Mouse (Mus musculus) heart, adult 2 months (tissue): ENCODE results near the gene Cldn3. TPM values are rescaled to one million over a fixed set of nuclear protein-coding genes. Genes with fewer than 3 reads are reported as not detected.

ENCODE experiments used
- DNase-seq, 2 experiments: peaks; one replicate each; pipeline ENCODE4 v3.0.0; 2021
- H3K27ac ChIP-seq: fragments of 200-600 bp; 2 replicates; pipeline ENCODE4 v1.8.1; 2022
- H3K27me3 ChIP-seq: fragments of 200-500 bp; 2 replicates; pipeline ENCODE4 v1.6.1; 2012; ENCODE audit warnings: mild to moderate bottlenecking, low read length, inconsistent platforms, mixed read lengths; ENCODE audit not compliant: control insufficient read depth, insufficient read depth
- H3K36me3 ChIP-seq: fragments of 200-500 bp; 2 replicates; pipeline ENCODE4 v1.6.1; 2012; ENCODE audit warnings: low read length, inconsistent platforms; ENCODE audit not compliant: control insufficient read depth, insufficient read depth
- H3K4me1 ChIP-seq: fragments of 200-500 bp; 2 replicates; pipeline ENCODE4 v1.6.1; 2011; ENCODE audit warnings: low read length; ENCODE audit not compliant: control insufficient read depth, insufficient read depth
- H3K4me3 ChIP-seq: fragments of 200-600 bp; 2 replicates; pipeline ENCODE4 v1.8.1; 2022
- H3K79me2 ChIP-seq: fragments of 200-500 bp; replicated peaks from 2 replicates; pipeline ENCODE4 v1.6.1; 2012; ENCODE audit warnings: mild to moderate bottlenecking, inconsistent platforms, low read length, moderate library complexity, mixed read lengths; ENCODE audit not compliant: control insufficient read depth, insufficient read depth
- H3K9ac ChIP-seq: fragments of 200-500 bp; 2 replicates; pipeline ENCODE4 v1.6.1; 2012; ENCODE audit warnings: low read depth, mild to moderate bottlenecking, control low read depth, inconsistent platforms, low read length, mixed read lengths
- CTCF ChIP-seq: fragments of 200-600 bp; IDR thresholded peaks from 2 replicates; pipeline ENCODE4 v1.8.1; 2022; ENCODE audit warnings: antibody characterized with exemption, mild to moderate bottlenecking, moderate library complexity
- EP300 ChIP-seq: fragments of 200-500 bp; IDR thresholded peaks from 2 replicates; pipeline ENCODE4 v1.6.1; 2011; ENCODE audit warnings: low read depth, low read length, control low read depth; ENCODE audit not compliant: insufficient read depth
- POLR2A ChIP-seq: fragments of 200-500 bp; IDR thresholded peaks from 2 replicates; pipeline ENCODE4 v1.6.1; 2011; ENCODE audit warnings: mild to moderate bottlenecking, low read depth, low read length, control low read depth; ENCODE audit not compliant: insufficient read depth
- WGBS: fragments of 180-500 bp; shearing (Covaris S2); methylation state at CpG from one replicate; pipeline ENCODE4 v1.1.7; 2018; 5-methylcytosine and 5-hydroxymethylcytosine counted together
- intact Hi-C: fragments of 180-260 bp; cut with DNase I; formaldehyde crosslinking; loops from one replicate; pipeline ENCODE4 v1.15.1; 2025
- polyA plus RNA-seq: library from polyadenylated mRNA; depleted of rRNA; stranded (reverse); fragments of >200 nt; gene quantifications from 2 replicates; pipeline ENCODE4 v1.2.3, GENCODE M21; 2012
- total RNA-seq, 2 experiments: library from RNA; stranded (reverse); gene quantifications; 2 replicates each; pipeline ENCODE4 v1.2.3; 2021

Cldn3 gene
- total and polyA plus RNA-seq, 3 experiments, result 0.26 to 6.8 TPM; not detected in 1

DNA sequence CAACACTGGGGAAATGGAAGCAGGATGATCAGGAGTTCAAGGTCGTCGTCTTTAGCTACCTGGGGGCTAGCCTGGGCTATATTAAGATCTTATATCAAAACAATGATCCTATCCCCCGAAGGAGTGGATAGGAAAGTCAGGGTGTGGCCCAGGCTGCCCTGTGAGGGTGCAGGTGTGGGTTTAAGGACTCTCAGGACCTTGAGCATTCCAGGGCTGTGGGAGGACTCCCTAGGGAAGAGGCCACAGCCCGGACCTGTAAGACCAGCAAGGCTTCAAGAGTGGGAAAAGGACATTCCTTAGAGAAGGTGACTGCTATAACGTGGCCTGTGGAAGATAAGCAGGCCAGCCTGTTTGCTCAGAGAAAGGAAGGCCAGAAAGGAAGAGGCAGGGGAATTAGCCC is 41.8 kb upstream of the Cldn3 start:
- no peaks in the 10 kb centered on the region for H3K27me3 ChIP-seq
- TF ChIP-seq EP300 (no peak), CTCF (no peak), POLR2A (no peak)
- 52% methylated on average over 5 of the region's 5 CpGs for WGBS
- H3K4me3 ChIP-seq, result no peak overlapping the region
- no peak overlapping the region for H3K9ac ChIP-seq
- intact Hi-C loops, result no loop called here
- H3K36me3 ChIP-seq, result no peaks in the 10 kb centered on the region
- H3K4me1 ChIP-seq, result no peaks in the 10 kb centered on the region
- DNase-seq, result no peak
- H3K27ac ChIP-seq, result no peak overlapping the region
- H3K79me2 ChIP-seq, result no peaks in the 10 kb centered on the region

DNA sequence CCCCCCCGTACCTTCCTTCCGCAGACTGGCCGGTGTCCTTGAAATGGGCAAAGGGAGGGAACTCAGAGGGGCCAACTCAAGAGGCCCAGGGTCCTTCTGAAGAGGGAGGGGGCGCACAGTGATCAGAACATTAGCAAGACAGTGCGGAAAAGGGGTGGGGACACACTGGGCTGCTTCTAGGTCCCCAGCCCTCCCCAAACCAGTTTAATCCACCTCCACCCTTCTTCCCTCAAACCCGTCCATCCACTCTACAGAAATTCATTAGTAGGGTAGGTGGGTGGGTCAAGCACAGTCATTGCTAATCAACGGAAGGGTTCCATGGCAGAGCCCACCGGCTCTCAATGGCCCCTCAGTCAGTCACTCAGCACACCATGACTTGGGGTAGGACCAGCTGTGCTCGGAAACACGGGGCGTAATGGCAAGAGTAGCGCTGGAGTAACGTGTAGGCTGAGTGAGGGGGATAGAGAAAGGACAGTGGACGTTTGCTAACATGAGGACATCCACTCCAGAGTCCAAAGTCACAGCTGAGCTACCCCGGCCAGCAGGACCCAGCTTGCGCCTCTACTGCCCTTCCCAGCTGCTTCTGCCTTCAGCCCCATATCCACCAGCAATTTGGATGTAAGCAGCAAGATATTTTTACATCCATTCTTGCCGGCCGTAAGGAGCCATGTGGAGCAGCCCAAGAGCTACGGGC is 40.6 kb upstream of the Cldn3 start:
- intact Hi-C loops, result no loop called here
- Histone ChIP-seq H3K9ac (no peak overlapping the region), H3K27me3 (no peaks in the 10 kb centered on the region), H3K4me3 (no peak overlapping the region), H3K79me2 (no peaks in the 10 kb centered on the region), H3K27ac (no peak overlapping the region), H3K4me1 (no peaks in the 10 kb centered on the region), H3K36me3 (no peaks in the 10 kb centered on the region)
- DNase-seq, result no peak
- TF ChIP-seq POLR2A (no peak), CTCF (no peak), EP300 (no peak)
- WGBS, result 72% methylated on average over 19 of the region's 19 CpGs

DNA sequence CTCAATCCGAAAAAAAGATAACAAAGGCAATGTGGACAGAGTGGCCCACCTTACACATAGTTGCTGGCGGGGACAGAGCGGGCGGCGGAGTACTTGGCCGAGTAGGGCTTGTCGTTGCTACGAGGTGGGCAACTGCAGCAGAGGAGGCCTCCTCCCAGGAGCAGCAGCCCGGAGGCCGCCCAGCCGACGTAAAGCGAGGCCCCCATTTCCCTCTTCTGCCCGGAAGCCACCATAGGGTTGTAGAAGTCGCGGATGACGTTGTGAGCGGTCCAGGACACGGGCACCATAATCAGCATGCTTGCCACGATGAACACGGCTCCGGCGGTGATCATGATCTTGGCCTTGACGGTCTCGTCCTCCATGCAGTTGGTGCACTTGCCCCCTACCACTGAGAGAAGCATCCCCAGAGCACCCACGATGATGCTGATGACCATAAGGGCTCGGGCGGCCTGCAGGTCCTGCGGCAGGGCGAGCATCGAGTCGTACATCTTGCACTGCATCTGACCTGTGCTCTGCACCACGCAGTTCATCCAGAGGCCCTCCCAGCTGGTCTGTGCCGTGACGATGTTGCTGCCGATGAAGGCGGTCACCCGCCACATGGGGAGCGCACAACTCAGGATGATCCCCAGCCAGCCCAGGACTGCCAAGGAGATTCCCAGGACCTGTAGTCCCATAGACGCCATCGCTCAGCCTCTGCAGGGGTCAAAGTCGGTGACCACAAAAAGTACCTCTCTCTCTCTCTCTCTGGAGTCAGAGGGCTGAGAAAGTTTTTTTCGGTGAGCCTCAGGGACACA is 39.8 kb upstream of the Cldn3 start:
- no peak for DNase-seq
- Histone ChIP-seq H3K4me1 (no peaks in the 10 kb centered on the region), H3K9ac (no peak overlapping the region), H3K36me3 (no peaks in the 10 kb centered on the region), H3K27ac (no peak overlapping the region), H3K79me2 (no peaks in the 10 kb centered on the region), H3K27me3 (no peaks in the 10 kb centered on the region), H3K4me3 (no peak overlapping the region)
- TF ChIP-seq POLR2A, result no peak
- TF ChIP-seq CTCF, result no peak
- TF ChIP-seq EP300, result no peak
- intact Hi-C loops, result no loop called here
- WGBS, result 55% methylated on average over 43 of the region's 43 CpGs

DNA sequence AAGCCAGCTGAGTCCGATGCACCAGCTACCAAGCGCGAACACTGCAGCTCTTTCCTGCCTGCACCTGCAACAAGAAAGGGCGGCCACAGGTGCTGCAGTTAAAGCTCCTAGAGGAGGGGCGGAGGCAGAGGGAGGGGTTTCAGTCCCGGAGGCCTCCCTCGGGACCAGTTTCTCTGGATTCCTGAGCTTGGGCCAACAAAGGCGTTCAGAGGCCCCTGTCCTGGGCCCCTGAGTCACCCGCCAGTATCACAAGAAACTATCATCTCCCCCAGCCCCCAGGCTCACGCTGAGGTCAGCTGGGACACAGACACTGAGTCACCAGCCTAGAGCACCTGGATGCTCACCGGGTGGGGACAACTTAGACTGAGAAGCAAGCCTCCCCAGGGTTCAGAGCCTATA is 39.2 kb upstream of the Cldn3 start, which contains the start of gene Cldn4:
TSS of gene Cldn4 (minus strand) at position 78 of the 399 bp plus-strand sequence.
- intact Hi-C loops, result no loop called here
- no peak within 1 kb of the TSS for H3K4me3 ChIP-seq
- TF ChIP-seq EP300, result no peak
- H3K79me2 ChIP-seq, result no peaks in the 10 kb centered on the region
- no peak within 1 kb of the TSS for H3K27ac ChIP-seq
- no peak for DNase-seq
- 42% methylated on average over 11 of the region's 11 CpGs for WGBS
- no peaks in the 10 kb centered on the region for H3K36me3 ChIP-seq
- H3K9ac ChIP-seq, result no peak within 1 kb of the TSS
- H3K27me3 ChIP-seq, result no peaks in the 10 kb centered on the region
- H3K4me1 ChIP-seq, result no peaks in the 10 kb centered on the region

DNA sequence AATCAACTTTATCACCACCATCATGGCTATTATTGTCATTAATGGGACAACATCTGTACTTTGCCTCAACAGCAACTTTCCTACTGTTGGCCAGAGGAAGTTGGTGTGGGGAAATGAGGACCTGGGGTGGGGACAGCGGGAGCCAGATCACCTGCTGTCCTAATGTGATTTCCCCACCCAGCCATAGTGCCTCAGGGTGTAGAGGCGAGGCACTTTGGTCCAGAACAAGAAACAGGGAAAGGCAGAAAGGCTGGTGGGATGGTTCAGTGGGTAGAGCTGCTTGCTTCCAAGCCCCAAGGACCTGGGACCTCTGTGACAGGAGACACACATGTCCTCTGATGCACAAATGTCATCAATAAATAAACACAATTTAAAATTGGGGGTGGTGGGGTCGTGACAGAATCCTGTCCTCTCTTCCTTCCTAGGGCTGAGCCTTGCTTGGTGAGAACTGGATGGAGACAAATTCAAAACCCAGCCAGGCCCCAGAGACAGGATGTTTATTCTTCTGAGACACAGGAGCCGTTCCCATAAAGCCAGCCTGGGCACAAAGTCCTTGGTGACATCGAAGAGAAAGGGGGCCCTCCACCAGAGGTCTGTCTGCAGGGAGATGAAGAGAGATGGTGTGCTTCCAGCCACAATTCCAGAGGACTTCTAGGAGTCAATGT is 38.5 kb upstream of the Cldn3 start:
- H3K27me3 ChIP-seq, result no peaks in the 10 kb centered on the region
- H3K4me3 ChIP-seq, result no peak overlapping the region
- H3K36me3 ChIP-seq, result no peaks in the 10 kb centered on the region
- 44% methylated on average over 5 of the region's 5 CpGs for WGBS
- no peak for DNase-seq
- H3K4me1 ChIP-seq, result no peaks in the 10 kb centered on the region
- TF ChIP-seq POLR2A (no peak), CTCF (no peak), EP300 (no peak)
- H3K9ac ChIP-seq, result no peak overlapping the region
- intact Hi-C loops, result no loop called here
- no peak overlapping the region for H3K27ac ChIP-seq
- no peaks in the 10 kb centered on the region for H3K79me2 ChIP-seq

DNA sequence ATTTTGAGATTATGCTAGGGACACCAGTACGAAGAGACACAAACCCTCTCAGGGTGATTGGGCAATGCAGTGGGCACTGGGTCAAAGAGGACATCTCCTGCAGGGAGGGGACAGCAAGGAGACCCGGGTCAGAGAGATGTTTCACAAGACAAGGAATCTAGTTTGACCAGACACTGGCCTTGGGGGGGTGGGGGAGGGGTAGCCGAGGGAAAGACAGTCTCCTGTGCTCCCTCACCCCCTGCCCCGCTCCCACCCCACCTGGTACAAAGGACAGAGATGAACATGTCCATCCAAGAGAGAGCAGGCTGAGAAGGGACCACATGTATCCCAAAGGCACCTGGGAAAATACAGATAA is 38.0 kb upstream of the Cldn3 start:
- intact Hi-C loops, result no loop called here
- DNase-seq, result no peak
- WGBS, result 61% methylated on average over 4 of the region's 4 CpGs
- no peak overlapping the region for H3K9ac ChIP-seq
- H3K27ac ChIP-seq, result no peak overlapping the region
- H3K36me3 ChIP-seq, result no peaks in the 10 kb centered on the region
- no peak overlapping the region for H3K4me3 ChIP-seq
- no peaks in the 10 kb centered on the region for H3K79me2 ChIP-seq
- H3K4me1 ChIP-seq, result no peaks in the 10 kb centered on the region
- H3K27me3 ChIP-seq, result no peaks in the 10 kb centered on the region
- TF ChIP-seq POLR2A (no peak), CTCF (no peak), EP300 (no peak)
